Mouse (Mus musculus) forebrain, embryonic 14.5 days (tissue): ENCODE measurements around the gene Gm10985. TPM values are rescaled to one million over a fixed set of nuclear protein-coding genes. Genes with fewer than 3 reads are reported as not detected.
A peak's percentile ranks its signal among the peaks of the same experiment; 100 is the strongest.

ENCODE experiments used
- ATAC-seq: fragments of 200-750 bp; cut with Nextera tagmentation; 2 replicates; pipeline ENCODE4 v1.8.0; 2017; ENCODE audit warnings: mild to moderate bottlenecking, moderate library complexity
- DNase-seq: peaks from one replicate; pipeline ENCODE4 v3.0.0-alpha.2; 2015; ENCODE audit warnings: low spot score
- H3K27ac ChIP-seq: fragments of 300-500 bp; sonication (generic); 2 replicates; pipeline ENCODE4 v1.5.1; 2014; ENCODE audit warnings: low read depth, mild to moderate bottlenecking, control low read depth, low read length, moderate library complexity
- H3K27me3 ChIP-seq: fragments of 300-500 bp; sonication (generic); replicated peaks from 2 replicates; pipeline ENCODE4 v1.6.1; 2014; ENCODE audit warnings: low read length, control low read depth, mixed read lengths; ENCODE audit not compliant: control insufficient read depth, insufficient read depth
- H3K36me3 ChIP-seq: fragments of 300-500 bp; sonication (generic); 2 replicates; pipeline ENCODE4 v1.6.1; 2014; ENCODE audit warnings: low read length, control low read depth; ENCODE audit not compliant: control insufficient read depth, insufficient read depth
- H3K4me1 ChIP-seq: fragments of 300-500 bp; sonication (generic); 2 replicates; pipeline ENCODE4 v1.6.1; 2014; ENCODE audit warnings: antibody characterized with exemption, low read length, control low read depth; ENCODE audit not compliant: control insufficient read depth, insufficient read depth
- H3K4me2 ChIP-seq: fragments of 300-500 bp; sonication (generic); 2 replicates; pipeline ENCODE4 v1.6.1; 2014; ENCODE audit warnings: mild to moderate bottlenecking, control low read depth, low read length
- H3K4me3 ChIP-seq: fragments of 300-500 bp; sonication (generic); 2 replicates; pipeline ENCODE4 v1.5.1; 2014; ENCODE audit warnings: low read depth, low read length, control low read depth
- H3K9ac ChIP-seq: fragments of 300-500 bp; sonication (generic); 2 replicates; pipeline ENCODE4 v1.6.1; 2014; ENCODE audit warnings: mild to moderate bottlenecking, low read length, control low read depth, moderate library complexity
- H3K9me3 ChIP-seq: fragments of 300-500 bp; sonication (generic); replicated peaks from 2 replicates; pipeline ENCODE4 v1.6.1; 2016; ENCODE audit warnings: low read length, control low read depth, mixed read lengths; ENCODE audit not compliant: control insufficient read depth
- WGBS: fragments of 180-500 bp; shearing (Covaris S2); extraction: QIAGEN DNeasy Blood & Tissue Kit; methylation state at CpG from one replicate; pipeline ENCODE4 v1.1.7; 2014; 5-methylcytosine and 5-hydroxymethylcytosine counted together
- polyA plus RNA-seq: library from polyadenylated mRNA; unstranded; fragments of >200 nt; fragmentation: Nextera tagmentation; extraction: Ambion mirVana; gene quantifications from 2 replicates; pipeline ENCODE4 v1.2.1, GENCODE M21; 2014

The Gm10985 gene
- not detected in 2 replicates for polyA plus RNA-seq

- H3K9ac ChIP-seq = no peak within 1 kb of the TSS
- 85% methylated on average over 2 of the region's 2 CpGs for WGBS
These were observed at the start of gene Gm10985 for GRCm38 (mm10) chr3:53844786-53845185. Gm10985 (plus strand) TSS chr3:53845086.

GRCm38 (mm10) chr3:53796933-53797332 lies 48.0 kb upstream of the Gm10985 start:
- Histone ChIP-seq H3K9me3 (no peaks in the 10 kb centered on the region), H3K9ac (no peak overlapping the region), H3K27ac (no peak overlapping the region), H3K4me1 (no peaks in the 10 kb centered on the region), H3K4me2 (no peak overlapping the region), H3K27me3 (no peaks in the 10 kb centered on the region), H3K4me3 (no peak overlapping the region), H3K36me3 (no peaks in the 10 kb centered on the region)
- no peak for DNase-seq
- ATAC-seq = no peak
- WGBS = 87% methylated on average over 1 of the region's 1 CpGs

More at GRCm38 (mm10) chr3:53844786-53845185, at the start of gene Gm10985:
- Histone ChIP-seq H3K9me3 (no peaks in the 10 kb centered on the region), H3K4me1 (no peaks in the 10 kb centered on the region), H3K4me2 (no peak within 1 kb of the TSS), H3K36me3 (no peaks in the 10 kb centered on the region), H3K4me3 (no peak within 1 kb of the TSS), H3K27ac (no peak within 1 kb of the TSS), H3K27me3 (no peaks in the 10 kb centered on the region)
- DNase-seq (no peak), ATAC-seq (no peak)

- Histone ChIP-seq H3K9me3 (no peaks in the 10 kb centered on the region), H3K27me3 (no peaks in the 10 kb centered on the region), H3K36me3 (no peaks in the 10 kb centered on the region), H3K4me2 (no peak overlapping the region), H3K4me1 (no peaks in the 10 kb centered on the region), H3K4me3 (no peak overlapping the region), H3K9ac (no peak overlapping the region), H3K27ac (no peak overlapping the region)
- DNase-seq = peak; percentile 66
- ATAC-seq = peak; percentile 46; the same call in 1 of the 2 replicates
- WGBS = 52% methylated on average over 2 of the region's 2 CpGs
These were observed 45.2 kb upstream of the Gm10985 start for GRCm38 (mm10) chr3:53799671-53800070.

- Histone ChIP-seq H3K4me3 (no peak overlapping the region), H3K36me3 (no peaks in the 10 kb centered on the region), H3K4me1 (no peaks in the 10 kb centered on the region), H3K27ac (no peak overlapping the region), H3K4me2 (no peak overlapping the region), H3K9ac (no peak overlapping the region), H3K9me3 (no peaks in the 10 kb centered on the region), H3K27me3 (no peaks in the 10 kb centered on the region)
- DNase-seq = peak; percentile 38
- no peak; the same call in 1 of the 2 replicates for ATAC-seq
- WGBS = 70% methylated on average over 7 of the region's 7 CpGs
These were observed 31.4 kb upstream of the Gm10985 start for GRCm38 (mm10) chr3:53813421-53813977.

GRCm38 (mm10) chr3:53834238-53834637 lies 10.6 kb upstream of the Gm10985 start:
- 76% methylated on average over 2 of the region's 2 CpGs for WGBS
- DNase-seq (peak; percentile 63), ATAC-seq (peak; percentile 40; the same call in 1 of the 2 replicates)
- no peak overlapping the region for H3K4me2 ChIP-seq
- no peak overlapping the region for H3K27ac ChIP-seq
- H3K4me1 ChIP-seq = no peaks in the 10 kb centered on the region
- no peak overlapping the region for H3K4me3 ChIP-seq
- H3K9me3 ChIP-seq = no peaks in the 10 kb centered on the region
- no peak overlapping the region for H3K9ac ChIP-seq
- H3K27me3 ChIP-seq = no peaks in the 10 kb centered on the region
- no peaks in the 10 kb centered on the region for H3K36me3 ChIP-seq

- Histone ChIP-seq H3K27me3 (no peaks in the 10 kb centered on the region), H3K9me3 (no peaks in the 10 kb centered on the region), H3K4me3 (no peak overlapping the region), H3K4me2 (no peak overlapping the region), H3K36me3 (no peaks in the 10 kb centered on the region), H3K9ac (no peak overlapping the region), H3K4me1 (no peaks in the 10 kb centered on the region), H3K27ac (no peak overlapping the region)
- WGBS = 63% methylated on average over 7 of the region's 7 CpGs
- ATAC-seq (no peak), DNase-seq (no peak)
These were observed 1.5 kb downstream of the Gm10985 start for GRCm38 (mm10) chr3:53846206-53846928.

- 69% methylated on average over 4 of the region's 4 CpGs for WGBS
- Histone ChIP-seq H3K4me2 (no peak overlapping the region), H3K9me3 (no peaks in the 10 kb centered on the region), H3K4me1 (no peaks in the 10 kb centered on the region), H3K27ac (no peak overlapping the region), H3K9ac (no peak overlapping the region), H3K27me3 (no peaks in the 10 kb centered on the region), H3K4me3 (no peak overlapping the region), H3K36me3 (no peaks in the 10 kb centered on the region)
- ATAC-seq (no peak), DNase-seq (no peak)
These were observed 2.8 kb downstream of the Gm10985 start for GRCm38 (mm10) chr3:53847726-53848125.

GRCm38 (mm10) chr3:53848262-53848661 lies 3.4 kb downstream of the Gm10985 start:
- 85% methylated on average over 11 of the region's 11 CpGs for WGBS
- no peak for DNase-seq
- Histone ChIP-seq H3K4me1 (no peaks in the 10 kb centered on the region), H3K27ac (no peak overlapping the region), H3K9me3 (no peaks in the 10 kb centered on the region), H3K4me2 (no peak overlapping the region), H3K4me3 (no peak overlapping the region), H3K27me3 (no peaks in the 10 kb centered on the region), H3K9ac (no peak overlapping the region), H3K36me3 (no peaks in the 10 kb centered on the region)
- ATAC-seq = no peak

- Histone ChIP-seq H3K9me3 (no peaks in the 10 kb centered on the region), H3K27me3 (no peaks in the 10 kb centered on the region), H3K4me1 (no peaks in the 10 kb centered on the region), H3K9ac (no peak overlapping the region), H3K36me3 (peaks cover 30% of the 10 kb centered on the region), H3K27ac (no peak overlapping the region), H3K4me2 (no peak overlapping the region), H3K4me3 (no peak overlapping the region)
- DNase-seq = no peak
- no peak for ATAC-seq
- WGBS = 92% methylated on average over 4 of the region's 4 CpGs
These were observed 9.4 kb downstream of the Gm10985 start for GRCm38 (mm10) chr3:53854261-53854660.
